Mouse (Mus musculus) hindbrain, embryonic 11.5 days (tissue): ENCODE results near the gene Ooep. TPM values are rescaled to one million over a fixed set of nuclear protein-coding genes. Genes with fewer than 3 reads are reported as not detected.
A peak's percentile ranks its signal among the peaks of the same experiment; 100 is the strongest.
"Not testable (repeated sequence)": the region's sequence is repeated elsewhere in the genome, so short reads cannot be mapped to it uniquely, and the experiment has no call there.

Source experiments
- ATAC-seq: fragments of 200-750 bp; cut with Nextera tagmentation; 2 replicates; pipeline ENCODE4 v1.8.0; 2017; ENCODE audit warnings: mild to moderate bottlenecking, moderate TSS enrichment, moderate library complexity; ENCODE audit not compliant: low FRiP score
- DNase-seq: peaks from one replicate; pipeline ENCODE4 v3.0.0-alpha.2; 2015; ENCODE audit warnings: low spot score
- H3K27ac ChIP-seq: fragments of 300-500 bp; sonication (generic); 2 replicates; pipeline ENCODE4 v1.5.1; 2014; ENCODE audit warnings: mild to moderate bottlenecking, low read depth, low read length
- H3K27me3 ChIP-seq: fragments of 300-500 bp; sonication (generic); 2 replicates; pipeline ENCODE4 v1.6.1; 2014; ENCODE audit warnings: mild to moderate bottlenecking, low read length, moderate library complexity, mixed read lengths; ENCODE audit not compliant: control insufficient read depth, insufficient read depth
- H3K36me3 ChIP-seq: fragments of 300-500 bp; sonication (generic); 2 replicates; pipeline ENCODE4 v1.6.1; 2014; ENCODE audit warnings: mild to moderate bottlenecking, low read length, moderate library complexity, mixed read lengths; ENCODE audit not compliant: control insufficient read depth, insufficient read depth
- H3K4me1 ChIP-seq: fragments of 300-500 bp; sonication (generic); replicated peaks from 2 replicates; pipeline ENCODE4 v1.6.1; 2014; ENCODE audit warnings: low read length, mixed read lengths; ENCODE audit not compliant: control insufficient read depth, insufficient read depth
- H3K4me2 ChIP-seq: fragments of 300-500 bp; sonication (generic); replicated peaks from 2 replicates; pipeline ENCODE4 v1.6.1; 2014; ENCODE audit warnings: mild to moderate bottlenecking, low read depth, low read length
- H3K4me3 ChIP-seq: fragments of 300-500 bp; sonication (generic); 2 replicates; pipeline ENCODE4 v1.5.1; 2014; ENCODE audit warnings: low read depth, low read length
- H3K9ac ChIP-seq: fragments of 300-500 bp; sonication (generic); 2 replicates; pipeline ENCODE4 v1.6.1; 2014; ENCODE audit warnings: low read depth, low read length
- H3K9me3 ChIP-seq: fragments of 300-500 bp; sonication (generic); 2 replicates; pipeline ENCODE4 v1.6.1; 2016; ENCODE audit warnings: low read length; ENCODE audit not compliant: control insufficient read depth
- WGBS: fragments of 180-500 bp; shearing (Covaris S2); extraction: QIAGEN DNeasy Blood & Tissue Kit; methylation state at CpG from one replicate; pipeline ENCODE4 v1.1.7; 2014; 5-methylcytosine and 5-hydroxymethylcytosine counted together
- polyA plus RNA-seq: library from polyadenylated mRNA; unstranded; fragments of >200 nt; fragmentation: Nextera tagmentation; extraction: Ambion mirVana; gene quantifications from 2 replicates; pipeline ENCODE4 v1.2.1, GENCODE M21; 2014

The Ooep gene
- polyA plus RNA-seq, 1 experiment from 2014 or later = 3.3 TPM

GRCm38 (mm10) chr9:78363374-78363773 lies 15.2 kb downstream of the Ooep start:
- WGBS = 72% methylated on average over 6 of the region's 6 CpGs
- ATAC-seq (no peak), DNase-seq (no peak)
- Histone ChIP-seq H3K4me2 (no peak overlapping the region), H3K36me3 (no peaks in the 10 kb centered on the region), H3K4me1 (no peaks in the 10 kb centered on the region), H3K27ac (no peak overlapping the region), H3K9ac (no peak overlapping the region), H3K27me3 (no peaks in the 10 kb centered on the region; the same call in 1 of the 2 replicates), H3K4me3 (no peak overlapping the region), H3K9me3 (no peaks in the 10 kb centered on the region)

- Histone ChIP-seq H3K36me3 (no peaks in the 10 kb centered on the region), H3K4me3 (no peak overlapping the region), H3K27ac (no peak overlapping the region), H3K4me1 (no peaks in the 10 kb centered on the region), H3K27me3 (no peaks in the 10 kb centered on the region), H3K4me2 (no peak overlapping the region), H3K9me3 (no peaks in the 10 kb centered on the region), H3K9ac (no peak overlapping the region)
- WGBS = 33% methylated on average over 2 of the region's 2 CpGs
- DNase-seq = no peak
- ATAC-seq = no peak
Observed at GRCm38 (mm10) chr9:78360484-78360872, 18.0 kb downstream of the Ooep start.

- H3K9ac ChIP-seq = no peak overlapping the region
- no peaks in the 10 kb centered on the region for H3K36me3 ChIP-seq
- H3K4me1 ChIP-seq = no peaks in the 10 kb centered on the region
- H3K27ac ChIP-seq = no peak overlapping the region
- no peaks in the 10 kb centered on the region for H3K9me3 ChIP-seq
- no peak overlapping the region for H3K4me3 ChIP-seq
- WGBS = 84% methylated on average over 6 of the region's 6 CpGs
- DNase-seq = no peak
- H3K27me3 ChIP-seq = no peaks in the 10 kb centered on the region
- no peak overlapping the region for H3K4me2 ChIP-seq
- ATAC-seq = no peak
Observed at GRCm38 (mm10) chr9:78359750-78360483, 18.6 kb downstream of the Ooep start.

GRCm38 (mm10) chr9:78358053-78358452 lies 20.5 kb downstream of the Ooep start:
- Histone ChIP-seq H3K9ac (no peak overlapping the region), H3K4me3 (no peak overlapping the region), H3K4me1 (no peaks in the 10 kb centered on the region), H3K36me3 (no peaks in the 10 kb centered on the region), H3K27ac (no peak overlapping the region), H3K4me2 (no peak overlapping the region), H3K9me3 (no peaks in the 10 kb centered on the region), H3K27me3 (no peaks in the 10 kb centered on the region)
- ATAC-seq (peak; percentile 66), DNase-seq (peak; percentile 78)
- 19% methylated on average over 9 of the region's 9 CpGs for WGBS

- no peak within 1 kb of the TSS for H3K27ac ChIP-seq
- DNase-seq (no peak), ATAC-seq (no peak)
- H3K4me2 ChIP-seq = no peak within 1 kb of the TSS
- no peaks in the 10 kb centered on the region for H3K9me3 ChIP-seq
- 90% methylated on average over 8 of the region's 8 CpGs for WGBS
- no peak within 1 kb of the TSS for H3K4me3 ChIP-seq
- H3K4me1 ChIP-seq = no peaks in the 10 kb centered on the region
- H3K9ac ChIP-seq = no peak within 1 kb of the TSS
- no peaks in the 10 kb centered on the region for H3K36me3 ChIP-seq
- no peaks in the 10 kb centered on the region for H3K27me3 ChIP-seq
Observed at GRCm38 (mm10) chr9:78355611-78356010, 22.9 kb downstream of the Ooep start, which contains the start of gene Gsta2. TSS of gene Gsta2 (minus strand) at chr9:78355788.

GRCm38 (mm10) chr9:78354665-78355578 lies 23.6 kb downstream of the Ooep start:
- DNase-seq (no peak), ATAC-seq (no peak)
- no peaks in the 10 kb centered on the region for H3K27me3 ChIP-seq
- H3K36me3 ChIP-seq = no peaks in the 10 kb centered on the region
- no peaks in the 10 kb centered on the region for H3K4me1 ChIP-seq
- no peaks in the 10 kb centered on the region for H3K9me3 ChIP-seq
- WGBS = 87% methylated on average over 11 of the region's 11 CpGs
- H3K4me3 ChIP-seq = no peak overlapping the region
- H3K4me2 ChIP-seq = no peak overlapping the region
- H3K9ac ChIP-seq = no peak overlapping the region
- no peak overlapping the region for H3K27ac ChIP-seq

- no peaks in the 10 kb centered on the region for H3K9me3 ChIP-seq
- no peak for ATAC-seq
- no peaks in the 10 kb centered on the region for H3K4me1 ChIP-seq
Observed at GRCm38 (mm10) chr9:78351504-78352220, 26.9 kb downstream of the Ooep start.

GRCm38 (mm10) chr9:78350007-78350406 lies 28.5 kb downstream of the Ooep start:
- not testable (repeated sequence) for H3K27me3 ChIP-seq

More at GRCm38 (mm10) chr9:78351504-78352220, 26.9 kb downstream of the Ooep start:
- H3K9ac ChIP-seq = no peak overlapping the region
- 90% methylated on average over 6 of the region's 6 CpGs for WGBS
- no peak for DNase-seq
- H3K27me3 ChIP-seq = no peaks in the 10 kb centered on the region
- no peak overlapping the region for H3K4me2 ChIP-seq
- H3K4me3 ChIP-seq = no peak overlapping the region
- no peak overlapping the region for H3K27ac ChIP-seq
- no peaks in the 10 kb centered on the region for H3K36me3 ChIP-seq

More at GRCm38 (mm10) chr9:78350007-78350406, 28.5 kb downstream of the Ooep start:
- not testable (repeated sequence) for H3K9ac ChIP-seq, ATAC-seq, H3K4me2 ChIP-seq, DNase-seq, H3K4me3 ChIP-seq, H3K27ac ChIP-seq, H3K9me3 ChIP-seq, H3K36me3 ChIP-seq, H3K4me1 ChIP-seq
